17 mouse cellular contexts compared by ENCODE assay signal in the genomic region with DNA sequence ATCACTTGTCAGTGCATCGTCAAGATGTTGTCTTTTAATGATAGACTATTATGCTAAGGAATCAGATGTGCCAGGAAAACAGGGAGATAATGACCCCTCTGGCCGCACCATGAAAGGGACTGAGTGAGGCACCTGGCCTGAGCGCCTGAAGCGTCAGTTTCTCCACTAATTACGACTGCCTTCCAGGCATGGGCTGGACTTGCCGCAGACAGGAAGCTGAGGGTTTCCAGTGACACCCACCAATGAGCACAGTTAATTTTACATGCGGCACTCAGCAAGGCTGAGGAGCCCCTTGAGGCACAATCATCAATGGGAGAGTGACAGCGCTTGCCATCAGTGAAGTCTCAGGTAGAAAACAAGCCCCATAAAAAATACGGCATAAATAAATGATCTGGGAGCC.
"Had no signal": no experiment of that assay in that cellular context is flagged by ENCODE, and none has a peak within 500 bp of the region (broad histone marks: within the 10 kb centered on the region; RNA-seq: fewer than 3 reads in every experiment).

No protein-coding gene starts in this region.

- H3K9ac ChIP-seq: limb, embryonic 15.5 days; liver, embryonic 13.5 days; liver, postnatal 0 days; lung, embryonic 15.5 days; neural tube, embryonic 15.5 days had no signal

- H3K27me3 ChIP-seq: limb, embryonic 15.5 days; liver, embryonic 13.5 days; lung, embryonic 15.5 days; neural tube, embryonic 15.5 days had no signal

- H3K4me1 ChIP-seq: liver, embryonic 13.5 days; lung, embryonic 15.5 days had no signal

- H3K27ac ChIP-seq: limb, embryonic 15.5 days; liver, embryonic 13.5 days; lung, embryonic 15.5 days; macrophage; neural tube, embryonic 15.5 days had no signal

- DNase-seq: kidney, adult 8-10 months; kidney, postnatal 25 days; layer of hippocampus, adult 9-11 months; layer of hippocampus, postnatal 36 days; liver, embryonic 13.5 days; liver, postnatal 0 days; lung, postnatal 14 days; right cerebral cortex, adult 18-20 months; right cerebral cortex, postnatal 25 days; thymus, adult 18-20 months; thymus, postnatal 25 days had no signal

- H3K4me2 ChIP-seq: limb, embryonic 15.5 days; liver, embryonic 13.5 days; lung, embryonic 15.5 days; neural tube, embryonic 15.5 days had no signal

- H3K4me3 ChIP-seq: limb, embryonic 15.5 days; liver, embryonic 13.5 days; lung, embryonic 15.5 days; myocyte; neural tube, embryonic 15.5 days had no signal

- ATAC-seq: intestine, embryonic 16.5 days; liver, postnatal 0 days had no signal

- H3K9me3 ChIP-seq: limb, embryonic 15.5 days; liver, embryonic 13.5 days; lung, embryonic 15.5 days; neural tube, embryonic 15.5 days had no signal

- H3K36me3 ChIP-seq: limb, embryonic 15.5 days; liver, embryonic 13.5 days; lung, embryonic 15.5 days; neural tube, embryonic 15.5 days had no signal
